ENCODE assay signal across 23 mouse cellular contexts in the genomic region with DNA sequence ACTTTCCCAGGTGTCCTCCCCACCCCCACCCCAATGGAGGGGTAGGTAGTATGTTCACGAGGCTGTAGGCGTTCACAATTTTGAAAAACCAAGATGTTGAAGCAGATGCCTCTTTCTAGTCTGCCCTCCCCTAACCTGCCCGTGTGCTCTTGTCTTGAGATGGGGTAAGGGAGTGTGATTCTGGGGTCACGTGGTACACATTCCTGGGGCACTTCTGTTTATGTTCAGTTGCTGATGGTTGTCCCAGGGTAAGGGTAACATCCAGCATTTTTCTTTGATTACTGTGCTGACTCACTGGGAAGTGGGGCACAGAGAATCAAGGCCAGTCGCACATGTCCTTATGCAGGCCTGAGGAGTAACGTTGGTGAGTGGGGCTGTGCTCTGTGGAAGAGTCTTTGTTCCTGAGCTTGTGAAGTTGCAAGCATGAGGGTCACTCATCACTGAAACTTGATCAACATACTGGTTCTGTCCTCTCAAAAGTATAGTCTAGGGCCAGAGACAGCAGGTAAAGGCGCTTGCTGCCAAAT.
DNase-seq lines count a peak whose midpoint lies in the region; TF ChIP-seq lines count a peak whose summit lies in the region.
"Had no signal": no experiment of that assay in that cellular context is flagged by ENCODE, and none has a peak within 500 bp of the region (broad histone marks: within the 10 kb centered on the region; RNA-seq: fewer than 3 reads in every experiment).

No protein-coding gene starts in this region.

- no peak overlapping the region for H3K4me3 ChIP-seq in heart, adult 2 months
- H3K4me3 ChIP-seq: gastrocnemius, adult 2 months; heart, embryonic 10.5 days; heart, embryonic 13.5 days had no signal

- no peaks in the 10 kb centered on the region for H3K36me3 ChIP-seq in heart, adult 2 months (ENCODE audit: control insufficient read depth, insufficient read depth, low read length)
- H3K36me3 ChIP-seq: heart, embryonic 10.5 days; heart, embryonic 13.5 days had no signal

- no peak overlapping the region for H3K27ac ChIP-seq in heart, adult 2 months
- H3K27ac ChIP-seq: gastrocnemius, adult 2 months; heart, embryonic 10.5 days; heart, embryonic 13.5 days; hindbrain, embryonic 14.5 days; hindbrain, postnatal 0 days had no signal

- no peak overlapping the region for H3K9ac ChIP-seq in heart, adult 2 months (ENCODE audit: low read depth, low read length)
- H3K9ac ChIP-seq: forebrain, postnatal 0 days; heart, embryonic 13.5 days; hindbrain, embryonic 14.5 days had no signal

- no peaks in the 10 kb centered on the region for H3K27me3 ChIP-seq in heart, adult 2 months (ENCODE audit: control insufficient read depth, insufficient read depth, low read length)
- H3K27me3 ChIP-seq: heart, embryonic 13.5 days; Patski had no signal

- TF ChIP-seq POLR2A in heart, adult 2 months (IDR thresholded peaks at IDR 0.05; ENCODE audit: insufficient read depth, low read depth, low read length) = no peak

- no peak for TF ChIP-seq EP300 in heart, adult 2 months (IDR thresholded peaks at IDR 0.05; ENCODE audit: insufficient read depth, low read depth, low read length)

- no peaks in the 10 kb centered on the region for H3K79me2 ChIP-seq in heart, adult 2 months (replicated peaks; ENCODE audit: control insufficient read depth, insufficient read depth, low read length)

- DNase-seq in adrenal gland, adult 2 months = peak; percentile 45
- no peak for DNase-seq in adrenal gland, postnatal 25 days
- DNase-seq in heart, adult 11 months = peak; percentile 51
- DNase-seq in heart, adult 2 months = no peak
- peak; percentile 43 for DNase-seq in 3T3-L1 (ENCODE audit: low read depth, low spot score)
- peak; percentile 22 to 43 for DNase-seq in adrenal gland, postnatal 36 days
- DNase-seq in Muller cell, postnatal 12 days (ENCODE audit: inconsistent ontology term) = no peak
- DNase-seq: cerebellum, adult 18-20 months; cerebellum, adult 9-10 months; cerebellum, postnatal 14 days; forebrain, postnatal 0 days; gastrocnemius, adult 2 months; gastrocnemius, postnatal 14 days; heart, adult 18-20 months; heart, postnatal 14 days; heart, postnatal 4 days; kidney, adult 11 months; kidney, adult 8-10 months had no signal

- intact Hi-C loops in heart, adult 2 months (cut with DNase I) = no loop called here

- no peak for TF ChIP-seq CTCF in heart, adult 2 months (IDR thresholded peaks at IDR 0.05)

- 89% methylated on average over 7 of the region's 7 CpGs for WGBS in heart, adult 2 months

- H3K4me1 ChIP-seq in heart, adult 2 months (ENCODE audit: control insufficient read depth, insufficient read depth, low read length) = no peaks in the 10 kb centered on the region; the same call in 1 of the 2 replicates
- H3K4me1 ChIP-seq: heart, embryonic 10.5 days had no signal

Comparison
In these comparisons a context has a peak if more than half of its experiments do, and no peak if none do; other contexts are left out.
1. DNase-seq: peak in adrenal gland, adult 2 months (single experiment), heart, adult 11 months (single experiment), 3T3-L1 (single experiment) and adrenal gland, postnatal 36 days (2 of 2); none in adrenal gland, postnatal 25 days (single experiment), heart, adult 2 months (0 of 2) and Muller cell, postnatal 12 days (single experiment).